Mouse (Mus musculus): ENCODE data around the gene Ccnyl1. TPM values are rescaled to one million over a fixed set of nuclear protein-coding genes. Genes with fewer than 3 reads are reported as not detected.

Ccnyl1 gene
- total RNA-seq, 2 experiments from 2014 or later: 16.9 to 17.6 TPM

Other genes with a start within 250 kb of the Ccnyl1 start
- gene Creb1, start 157.8 kb upstream of the Ccnyl1 start, total RNA-seq (2021): 10 to 100 TPM; 28.9 to 32.6 TPM
- 1 to 10 TPM; 8.0 to 8.4 TPM for gene Mettl21a, start 73.2 kb upstream of the Ccnyl1 start, total RNA-seq (2021)
- gene Fzd5, start 47.3 kb downstream of the Ccnyl1 start, total RNA-seq (2021): 1 to 10 TPM; 4.0 to 5.8 TPM

All from heart, postnatal 25 days (tissue).